Mouse (Mus musculus) layer of hippocampus, adult 11-12 months (tissue): ENCODE measurements at regions not wholly inside any gene's neighbourhood (a gene's known extent, or its start where the extent isn't known, plus 50 kb on each side); places are given as distances from the start of the nearest gene placed in this dataset.

Experiments
- DNase-seq: peaks from one replicate; pipeline ENCODE4 v3.0.0; 2022; ENCODE audit warnings: low spot score

DNA sequence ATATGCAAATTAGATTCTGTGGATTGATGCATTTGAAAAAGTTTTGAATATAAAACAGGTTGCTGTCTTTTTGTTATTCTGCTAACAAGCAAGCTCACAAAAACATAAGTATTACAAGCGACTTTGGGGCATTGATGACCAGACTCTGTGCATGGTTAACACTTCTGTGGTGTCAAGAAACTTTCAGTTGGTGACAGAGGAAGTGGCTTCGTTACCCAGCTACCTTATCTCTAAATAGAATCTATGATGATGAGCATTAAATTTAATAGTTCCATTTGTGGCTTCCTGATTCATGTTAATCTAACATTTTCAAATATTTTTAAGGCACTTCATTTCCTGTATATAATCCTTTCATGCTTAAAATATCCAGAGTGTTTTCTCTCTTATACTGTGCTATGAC, 100.8 kb downstream of the Tm2d1 start:
- DNase-seq: no peak

DNA sequence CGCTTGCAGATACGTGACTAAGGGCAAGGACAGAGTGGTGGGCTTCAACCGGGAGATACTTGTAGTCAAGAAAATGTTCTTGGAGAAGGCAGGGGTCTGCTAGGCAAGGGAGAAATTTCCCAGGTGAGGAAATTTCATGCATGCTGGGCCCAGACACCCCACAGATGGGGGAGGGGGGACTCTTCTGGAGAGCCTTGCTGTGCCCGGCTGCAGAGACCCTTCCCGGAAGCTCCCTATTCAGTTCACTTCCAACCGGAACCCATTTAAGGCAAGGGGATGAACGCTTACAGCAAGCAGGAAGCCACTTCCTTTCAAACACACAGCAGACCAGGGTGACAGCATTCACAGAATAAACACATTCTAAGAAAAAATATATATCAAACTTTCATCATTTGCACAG, 124.8 kb downstream of the Tm2d1 start:
- no peak for DNase-seq

DNA sequence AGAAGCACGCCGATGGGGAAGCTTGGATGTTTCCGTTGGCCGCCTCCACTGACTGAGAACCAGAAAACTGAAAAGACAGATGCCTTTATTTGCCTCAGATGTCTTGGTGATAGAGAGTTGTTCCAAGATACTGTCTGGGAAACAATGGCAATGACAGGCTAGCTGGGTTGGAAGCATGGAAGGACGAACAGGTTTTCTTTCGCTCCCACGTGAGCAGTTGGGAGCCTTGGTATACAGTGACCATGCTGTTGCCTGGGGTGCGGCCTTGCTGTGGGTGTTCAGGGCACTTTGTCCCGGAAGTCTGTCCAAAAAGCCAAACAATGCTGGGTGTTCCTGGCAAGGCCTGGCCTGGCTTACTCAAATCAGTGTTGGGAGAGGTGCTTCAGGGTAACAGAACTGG, 125.4 kb downstream of the Tm2d1 start:
- no peak for DNase-seq

DNA sequence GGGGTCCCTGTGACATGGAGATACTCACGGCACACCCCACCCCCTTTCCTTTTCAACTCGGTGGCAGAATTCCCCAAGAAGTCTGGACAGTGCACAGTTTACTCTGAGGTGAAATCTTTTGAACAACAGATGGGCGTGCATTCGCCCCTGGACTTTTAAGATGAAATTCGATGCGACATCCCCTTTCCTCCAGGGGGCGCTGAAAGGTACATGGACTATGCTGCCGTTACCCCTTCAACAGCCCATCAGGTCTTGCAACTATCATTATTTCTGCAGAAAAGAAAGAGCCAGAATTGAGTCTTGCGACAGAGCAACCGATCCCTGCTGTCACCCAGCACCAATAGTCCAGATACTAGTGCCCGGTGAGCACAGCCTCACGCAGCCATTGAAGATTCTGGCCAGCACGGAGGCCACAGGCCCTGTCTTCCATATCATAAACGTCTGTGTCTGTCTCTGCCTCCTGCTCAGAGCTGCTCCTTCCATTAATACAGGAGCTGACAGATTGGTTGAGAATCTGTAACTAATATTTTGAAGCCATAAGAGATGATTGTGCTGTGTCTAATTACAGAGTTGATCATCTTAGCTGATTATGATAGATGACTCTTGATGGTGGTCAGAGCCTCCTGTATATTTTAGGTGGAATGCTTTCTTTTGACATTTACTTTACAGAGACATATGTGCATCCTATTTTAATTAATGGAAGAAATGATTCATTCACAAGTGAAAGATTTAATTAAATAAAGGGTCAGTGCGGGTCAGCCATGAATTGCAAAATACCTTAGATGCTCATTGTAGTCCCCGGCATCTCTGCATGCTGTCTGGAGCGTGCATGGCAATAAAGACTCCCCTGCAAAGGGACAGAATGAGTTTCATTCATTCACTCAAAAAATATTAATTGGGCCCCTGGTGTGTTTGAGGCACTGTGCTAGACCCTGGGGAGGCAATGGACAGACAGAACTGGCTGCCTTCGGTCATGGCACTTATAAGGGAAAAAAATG, 128.0 kb downstream of the Tm2d1 start:
- no peak for DNase-seq

DNA sequence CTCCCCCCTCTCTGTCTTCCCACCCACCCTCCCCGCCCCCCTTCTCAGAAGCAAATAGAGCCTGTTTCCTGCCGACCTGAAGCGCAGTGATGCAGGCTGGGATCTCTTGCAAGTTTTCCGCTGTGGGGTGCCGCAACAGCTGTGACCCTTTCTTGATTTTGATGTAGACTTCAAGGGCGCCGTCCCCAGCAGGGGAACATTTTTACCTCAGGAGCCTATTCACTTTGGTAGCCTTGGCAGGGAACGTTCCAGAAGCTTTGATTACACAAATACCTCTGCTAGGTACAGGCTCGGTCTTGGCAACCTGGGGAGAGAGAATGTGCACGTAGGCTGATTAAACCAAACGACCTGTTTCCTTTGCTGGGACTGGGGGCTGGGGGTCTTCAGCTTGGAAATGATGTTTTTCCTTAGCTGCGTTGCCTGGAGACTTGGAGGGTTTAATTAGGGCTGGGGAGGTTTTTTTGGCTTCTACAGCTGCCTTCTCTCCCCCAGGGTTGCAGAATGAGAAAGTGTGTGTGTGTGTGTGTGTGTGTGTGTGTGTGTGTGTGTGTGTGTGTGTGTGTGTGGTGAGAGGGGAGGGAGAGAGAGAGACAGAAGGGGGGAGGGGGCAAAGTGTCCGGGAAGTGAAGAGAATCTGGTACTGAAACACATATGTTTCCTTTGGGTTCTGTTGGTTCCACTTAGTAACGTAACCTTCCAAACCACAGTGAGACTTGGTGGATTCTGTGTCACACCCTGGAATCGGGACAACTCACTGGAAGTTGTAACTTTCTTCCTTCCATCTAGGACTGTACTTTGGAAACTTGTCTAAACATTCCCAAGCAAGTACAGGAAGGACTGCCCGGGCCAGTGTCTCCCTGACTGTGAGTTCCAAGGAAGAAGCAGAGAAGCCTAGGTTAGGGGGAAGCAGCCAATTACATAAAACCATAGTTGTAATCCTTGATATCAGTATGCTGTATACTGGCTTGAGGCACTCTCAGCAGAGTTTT, 138.9 kb downstream of the Tm2d1 start:
- peak; percentile 32 for DNase-seq

DNA sequence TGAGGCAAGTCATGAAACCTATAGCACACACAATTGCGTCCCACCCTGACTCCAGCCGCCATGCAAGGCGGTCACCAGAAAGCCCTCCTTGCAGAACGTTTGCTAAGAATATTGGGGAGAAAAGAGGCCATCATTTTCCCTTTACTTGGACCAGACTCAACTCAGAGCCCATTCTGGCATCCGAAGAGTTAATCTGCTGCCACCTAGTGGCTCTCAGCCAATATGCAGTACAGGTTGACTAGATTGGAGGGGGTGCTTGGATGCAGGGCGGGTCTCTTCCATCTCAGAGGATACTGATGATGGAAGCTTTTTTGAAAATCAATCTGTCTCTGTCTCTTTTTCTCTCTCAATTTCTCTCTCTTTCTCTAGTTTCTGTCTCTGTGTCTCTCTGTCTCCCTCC, 139.6 kb downstream of the Tm2d1 start:
- peak; percentile 58 for DNase-seq

DNA sequence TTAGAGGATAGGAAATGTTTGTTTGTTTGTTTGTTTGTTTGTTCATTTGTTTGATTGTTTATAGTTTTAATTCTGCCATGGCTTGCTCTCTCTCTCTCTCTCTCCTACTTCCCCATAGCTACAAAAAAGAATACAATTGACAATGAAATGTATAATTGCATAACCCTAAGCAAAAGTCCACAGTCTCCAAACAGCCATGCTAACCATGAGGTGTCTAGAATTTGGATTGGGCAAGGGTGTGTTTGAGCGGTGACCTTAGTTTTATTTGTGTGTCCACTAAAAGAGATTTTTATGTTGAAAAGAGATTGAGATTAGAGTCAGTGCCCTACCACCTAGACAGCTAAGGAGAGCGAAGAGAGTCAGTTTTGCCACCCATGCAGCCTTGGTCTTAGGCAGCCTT, 141.2 kb downstream of the Tm2d1 start:
- DNase-seq: no peak

DNA sequence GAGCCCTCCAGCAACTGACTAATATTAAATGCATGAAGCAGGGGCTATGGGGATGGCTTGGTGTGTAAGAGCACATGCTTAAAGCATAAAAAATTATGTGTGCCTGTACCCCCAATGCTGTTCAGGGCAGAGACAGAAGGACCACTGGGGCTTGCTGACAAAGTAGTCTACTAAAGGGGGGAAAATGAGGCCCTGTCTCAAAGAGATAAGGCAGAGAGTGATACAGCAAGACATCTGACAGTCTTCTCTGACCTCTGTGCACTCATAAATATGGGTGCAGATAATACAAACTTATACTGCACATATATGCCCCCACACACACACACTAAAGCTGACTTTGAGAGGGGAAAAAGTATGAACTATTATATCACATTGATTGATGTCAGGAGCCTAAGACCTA, 142.8 kb downstream of the Tm2d1 start:
- no peak for DNase-seq

DNA sequence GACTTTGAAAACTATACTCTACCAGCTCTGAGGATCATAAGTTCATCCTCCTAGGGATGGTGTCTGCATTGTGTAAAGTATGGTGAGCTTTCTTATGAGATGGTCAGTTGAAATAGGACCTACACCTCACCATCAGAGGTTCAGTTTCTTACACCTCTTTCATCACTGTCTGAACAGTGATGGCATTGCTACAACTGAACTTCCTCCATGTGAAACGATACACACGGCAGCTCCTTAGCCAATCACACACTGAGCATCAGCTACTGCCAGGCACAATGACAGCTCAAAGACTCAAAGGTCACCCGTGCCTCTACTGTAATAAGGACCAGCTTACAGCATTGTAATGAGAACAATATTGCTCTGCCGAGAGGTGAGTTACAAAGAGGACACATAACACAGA, 145.0 kb downstream of the Tm2d1 start:
- no peak for DNase-seq

DNA sequence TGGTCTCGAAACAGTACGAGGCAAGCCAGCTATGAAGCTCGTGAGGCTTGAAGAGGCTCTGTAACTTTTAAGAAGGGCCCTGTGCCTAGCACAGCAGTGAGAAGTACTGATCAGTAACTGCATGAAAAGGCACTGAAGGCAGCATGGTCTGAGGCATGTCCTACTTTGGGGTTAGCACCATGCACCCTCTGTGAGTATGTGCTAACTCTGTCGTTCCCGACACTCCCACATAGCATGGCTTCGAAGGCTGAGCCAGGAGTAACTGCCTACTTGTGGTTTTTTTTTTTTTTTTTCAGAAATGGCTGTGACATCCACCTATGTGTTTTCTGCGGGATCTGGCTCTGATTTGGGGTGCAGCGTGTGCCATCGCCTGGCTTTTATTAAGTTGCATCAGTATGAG, 145.6 kb downstream of the Tm2d1 start:
- no peak for DNase-seq

DNA sequence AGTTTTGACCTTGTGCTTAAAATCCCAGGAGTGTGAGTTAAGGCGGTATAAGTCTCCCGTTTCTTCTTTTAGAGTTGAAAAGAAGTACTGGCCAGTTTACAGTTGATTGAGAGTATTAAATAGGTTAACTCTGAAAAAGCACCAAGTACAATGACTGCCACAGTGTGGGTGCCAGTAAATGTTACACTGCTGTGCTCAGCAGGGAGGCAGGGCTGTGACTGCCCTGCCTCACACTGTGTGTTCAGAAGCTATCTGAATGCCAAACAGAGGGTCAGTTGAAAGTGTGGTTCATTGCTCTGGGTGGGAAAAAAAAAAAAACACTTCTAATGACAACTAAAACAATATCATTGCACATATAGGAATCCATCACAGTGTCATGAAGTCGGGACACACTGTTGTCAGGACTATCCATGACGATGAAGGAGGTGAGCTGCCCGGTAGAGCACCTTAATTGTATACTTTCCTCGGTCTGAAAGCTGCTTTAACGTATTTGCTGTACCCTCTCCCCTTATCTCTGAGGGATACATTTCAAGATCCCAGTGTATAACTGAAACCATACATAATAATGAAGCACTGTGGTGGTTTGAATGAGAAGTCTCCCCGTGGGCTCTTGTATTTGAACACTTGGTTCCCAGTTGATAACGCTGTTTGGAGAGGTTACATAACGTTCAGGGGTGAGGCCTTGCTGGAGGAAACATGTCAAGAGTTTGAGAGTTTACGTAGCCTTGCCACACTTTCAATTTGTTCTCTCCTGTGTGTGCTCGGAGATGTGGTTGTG, 146.9 kb downstream of the Tm2d1 start:
- no peak for DNase-seq

DNA sequence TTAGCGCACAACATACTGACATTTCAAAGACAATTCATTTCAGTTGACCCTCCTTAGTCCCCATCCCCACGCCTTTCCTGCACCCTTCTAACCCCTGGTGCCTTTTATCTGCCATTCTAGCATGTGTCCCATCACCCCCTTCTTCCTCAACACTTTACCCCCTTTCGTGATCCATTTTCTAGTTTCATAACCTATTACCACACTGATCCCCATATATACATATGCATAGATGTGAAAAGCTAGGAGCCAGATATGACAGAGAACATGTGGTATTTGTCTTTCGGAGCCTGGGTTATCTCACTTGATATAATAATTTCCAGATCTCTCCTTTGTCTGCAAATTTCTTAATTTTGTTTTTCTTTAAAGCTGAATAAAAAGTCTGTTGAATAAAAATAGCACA, 154.9 kb downstream of the Tm2d1 start:
- DNase-seq: no peak

DNA sequence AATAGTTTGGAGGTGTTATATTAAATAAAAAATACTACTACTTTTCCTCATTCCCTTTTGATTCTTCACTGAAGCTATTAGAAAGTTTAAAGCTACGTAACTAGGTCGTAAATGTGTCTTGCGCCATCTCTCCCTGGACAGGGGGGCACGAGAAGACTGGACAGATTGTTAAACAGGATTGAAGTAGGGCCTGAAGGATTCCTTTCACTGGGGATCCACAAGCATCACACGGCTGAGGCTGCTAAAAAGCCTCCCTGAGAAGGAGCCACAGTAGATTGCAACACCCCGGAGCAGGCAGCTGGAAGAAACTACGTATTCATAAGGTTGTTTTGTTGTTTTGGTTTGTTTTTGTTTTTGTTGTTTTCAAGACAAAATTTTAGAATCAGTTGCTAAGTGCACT, 158.7 kb downstream of the Tm2d1 start:
- DNase-seq: no peak

DNA sequence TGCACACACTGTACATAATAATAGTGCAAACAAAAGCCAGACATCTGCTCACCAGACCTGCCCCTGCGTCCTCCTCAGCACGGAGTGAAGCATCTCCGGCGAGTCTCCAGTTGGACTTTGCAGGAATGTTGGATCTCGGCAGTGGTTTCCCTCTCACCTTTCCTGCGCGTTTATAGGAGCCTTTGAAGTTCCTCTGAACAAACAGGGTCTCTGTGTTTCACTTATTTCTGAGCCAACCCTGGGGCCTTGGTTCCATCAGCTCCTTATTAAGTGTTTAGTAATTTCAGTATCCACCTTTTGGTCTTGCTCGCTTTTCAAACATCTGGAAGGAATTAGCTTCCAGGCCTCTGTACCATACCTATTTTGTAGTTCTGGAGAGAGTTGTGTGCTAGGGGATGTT, 159.7 kb downstream of the Tm2d1 start:
- DNase-seq: no peak

DNA sequence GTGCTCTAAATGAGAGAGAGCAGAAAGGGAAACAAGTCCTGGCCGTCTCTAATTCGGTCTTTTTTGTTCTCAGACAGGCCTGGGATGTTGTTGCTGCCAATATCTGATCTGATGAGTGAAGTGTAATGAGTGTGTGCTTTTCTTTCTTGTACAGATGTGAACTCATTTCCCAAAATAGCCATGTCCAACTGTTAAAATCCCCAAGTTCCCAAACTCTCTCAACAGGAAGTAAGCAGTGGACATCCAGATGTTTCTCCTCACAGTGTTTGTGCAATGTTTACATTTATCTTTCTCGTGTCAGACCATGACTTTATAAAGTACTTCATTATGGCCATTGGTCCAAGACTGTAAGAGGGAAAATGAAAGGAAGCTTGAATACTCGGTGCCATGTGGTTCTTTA, 161.5 kb downstream of the Tm2d1 start:
- DNase-seq: no peak

DNA sequence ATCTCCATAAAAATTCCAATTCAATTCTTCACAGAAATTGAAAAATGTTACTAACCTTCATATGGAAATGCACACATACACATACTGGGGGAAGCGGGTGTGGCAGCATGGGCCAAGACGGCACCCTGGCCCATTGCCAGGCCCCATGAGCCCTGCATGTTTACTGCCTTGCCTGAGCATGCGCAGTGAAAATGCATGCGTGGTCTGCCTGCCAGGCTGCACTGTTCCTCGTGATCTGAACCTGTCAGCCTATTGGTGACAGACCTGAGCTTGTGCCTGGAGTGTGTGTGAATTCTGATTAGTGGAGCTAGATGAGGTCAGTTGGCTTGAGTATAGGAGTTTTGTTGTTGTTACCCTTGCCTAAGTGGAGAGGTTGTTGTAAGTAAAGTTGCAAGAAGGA, 167.9 kb downstream of the Tm2d1 start:
- DNase-seq: no peak

DNA sequence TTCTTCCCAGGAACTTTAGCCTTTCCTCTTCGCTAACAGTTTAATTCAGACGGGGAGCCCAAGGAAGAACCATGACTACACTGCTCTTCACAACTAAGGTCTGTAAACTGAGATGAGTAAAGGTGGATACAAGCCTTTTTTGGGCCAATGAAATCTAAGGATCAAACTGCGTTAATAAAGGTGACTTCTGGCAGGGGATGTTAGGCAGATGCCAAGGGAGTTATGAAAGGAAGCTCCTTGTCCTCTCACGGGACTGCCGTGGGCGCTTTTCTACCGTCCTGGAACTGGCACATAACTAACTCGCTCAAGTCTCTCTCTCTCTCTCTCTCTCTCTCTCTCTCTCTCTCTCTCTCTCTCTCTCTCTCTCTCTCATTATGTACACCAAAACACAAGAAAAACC, 175.7 kb downstream of the Tm2d1 start:
- no peak for DNase-seq

DNA sequence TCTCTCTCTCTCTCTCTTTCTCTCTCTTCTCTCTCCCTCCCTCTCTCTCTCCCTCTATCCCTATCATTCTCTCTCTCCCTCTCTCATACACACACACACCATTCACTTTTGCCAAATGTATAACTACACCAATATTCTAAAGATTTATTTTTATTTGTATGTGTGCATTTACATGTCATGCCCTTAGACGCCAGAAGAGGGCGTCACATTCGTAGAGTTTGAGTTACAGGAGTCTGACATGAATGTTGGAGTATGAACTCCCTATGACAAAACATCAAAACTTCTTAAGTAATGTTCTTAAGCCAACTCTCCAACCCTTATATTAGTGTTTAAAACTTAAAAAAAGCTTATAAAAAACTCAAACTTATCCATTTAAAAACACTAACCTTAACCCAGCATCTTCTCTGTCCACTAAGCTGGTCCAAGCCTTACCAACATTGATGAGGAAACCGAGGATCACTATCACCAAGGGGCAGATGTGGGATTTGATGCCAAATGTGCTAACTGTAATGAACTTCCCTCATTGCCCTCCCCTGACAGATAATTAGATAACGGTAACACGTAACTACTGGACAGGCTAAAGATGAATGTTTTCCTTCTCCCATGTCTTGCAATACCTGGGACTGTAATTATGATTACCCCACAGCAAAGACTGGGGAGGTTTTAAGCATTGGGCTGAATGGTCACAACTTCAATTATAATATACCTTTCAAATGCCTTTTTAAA, 176.7 kb downstream of the Tm2d1 start:
- no peak for DNase-seq

DNA sequence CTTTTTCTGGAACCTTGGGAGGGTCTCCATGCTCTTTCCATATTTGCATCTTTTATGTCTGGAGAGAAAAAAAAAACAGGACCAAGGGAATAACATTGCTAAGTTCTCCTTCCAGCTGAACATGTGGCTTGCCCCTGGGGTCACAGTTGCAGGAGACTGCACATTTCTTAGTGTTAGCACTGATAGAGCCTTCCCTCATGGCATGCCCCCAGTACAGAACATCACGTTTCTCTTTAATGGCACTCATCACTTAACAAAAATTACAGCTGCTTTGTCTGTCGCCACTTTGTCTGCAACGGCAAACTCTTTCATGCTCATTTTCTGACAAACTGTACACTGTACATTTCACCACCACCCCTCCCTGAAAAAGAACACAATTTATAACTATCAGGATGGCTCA, 180.0 kb downstream of the Tm2d1 start:
- no peak for DNase-seq

DNA sequence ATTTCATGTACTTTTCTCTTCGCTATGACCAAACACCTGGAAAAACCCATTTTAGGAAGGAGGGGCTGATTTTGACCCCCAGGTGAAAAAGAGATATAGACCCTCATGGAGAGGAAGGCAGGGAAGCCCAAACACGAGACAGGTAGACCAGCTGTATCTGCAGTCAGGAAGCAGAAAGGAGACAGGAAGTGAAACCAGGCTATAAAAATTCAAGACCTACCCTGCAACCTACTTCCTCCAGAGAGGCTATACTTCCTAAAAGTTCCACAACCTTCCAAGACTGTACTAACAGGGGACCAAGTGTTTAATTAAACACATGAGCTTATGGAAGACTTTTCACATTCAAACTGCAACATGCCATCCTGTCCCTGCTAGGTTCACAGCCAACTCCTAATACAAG, 180.9 kb downstream of the Tm2d1 start:
- DNase-seq: peak; percentile 11

DNA sequence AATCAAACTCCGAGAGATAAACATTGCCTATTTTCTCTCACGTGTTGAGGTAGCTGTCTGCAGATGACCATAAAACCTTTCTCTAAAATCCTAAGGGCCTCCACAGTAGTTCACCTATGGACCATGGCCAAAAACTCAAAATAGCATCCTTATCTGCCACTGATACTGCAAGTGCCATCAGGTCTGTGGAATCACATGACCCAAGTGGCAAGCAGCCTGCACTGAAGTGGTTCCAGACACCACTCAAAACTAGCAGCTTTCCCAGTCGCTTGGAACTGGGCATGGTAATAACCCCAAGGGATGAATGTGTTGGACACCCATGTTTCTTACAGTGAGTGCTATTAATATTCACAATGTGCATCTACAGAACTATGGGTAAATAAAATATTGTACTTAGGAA, 182.0 kb downstream of the Tm2d1 start:
- DNase-seq: no peak
